Mouse (Mus musculus): ENCODE data around the gene Inip. TPM values are rescaled to one million over a fixed set of nuclear protein-coding genes. Genes with fewer than 3 reads are reported as not detected.
"Not testable (repeated sequence)": the region's sequence is repeated elsewhere in the genome, so short reads cannot be mapped to it uniquely, and the experiment has no call there.

Inip gene
- polyA plus RNA-seq, 1 experiment from 2014 or later, result 48.9 TPM

GRCm38 (mm10) chr4:59793626-59794025 is 7.8 kb downstream of the Inip start:
- H3K9me3 ChIP-seq (replicated peaks); H3K27me3 ChIP-seq (replicated peaks); H3K4me3 ChIP-seq (replicated peaks); H3K4me2 ChIP-seq; H3K36me3 ChIP-seq; H3K27ac ChIP-seq (replicated peaks); H3K4me1 ChIP-seq; ATAC-seq (ENCODE audit: low FRiP score); H3K9ac ChIP-seq (replicated peaks): not testable (repeated sequence)
- WGBS, result 93% methylated on average over 2 of the region's 2 CpGs

GRCm38 (mm10) chr4:59789015-59789414 is 12.4 kb downstream of the Inip start:
- Histone ChIP-seq H3K4me2 (no peak overlapping the region), H3K4me3 (replicated peaks) (no peak overlapping the region), H3K9ac (replicated peaks) (no peak overlapping the region)

GRCm38 (mm10) chr4:59787126-59787525 is 14.3 kb downstream of the Inip start:
- H3K9ac ChIP-seq (replicated peaks), result no peak overlapping the region
- H3K4me1 ChIP-seq, result peaks cover 7% of the 10 kb centered on the region
- H3K4me3 ChIP-seq (replicated peaks), result no peak overlapping the region
- no peaks in the 10 kb centered on the region for H3K9me3 ChIP-seq (replicated peaks)
- no peak for ATAC-seq (ENCODE audit: low FRiP score)
- 67% methylated on average over 6 of the region's 6 CpGs for WGBS
- no peaks in the 10 kb centered on the region for H3K36me3 ChIP-seq
- no peak overlapping the region for H3K27ac ChIP-seq (replicated peaks)
- no peaks in the 10 kb centered on the region for H3K27me3 ChIP-seq (replicated peaks)
- H3K4me2 ChIP-seq, result no peak overlapping the region

More at GRCm38 (mm10) chr4:59789015-59789414, 12.4 kb downstream of the Inip start:
- Histone ChIP-seq H3K9me3 (replicated peaks) (no peaks in the 10 kb centered on the region), H3K27me3 (replicated peaks) (no peaks in the 10 kb centered on the region), H3K36me3 (no peaks in the 10 kb centered on the region), H3K27ac (replicated peaks) (no peak overlapping the region), H3K4me1 (no peaks in the 10 kb centered on the region)
- no peak for ATAC-seq (ENCODE audit: low FRiP score)

- no peaks in the 10 kb centered on the region for H3K27me3 ChIP-seq (replicated peaks)
- no peak overlapping the region for H3K4me2 ChIP-seq
- no peak overlapping the region for H3K4me3 ChIP-seq (replicated peaks)
- H3K9me3 ChIP-seq (replicated peaks), result no peaks in the 10 kb centered on the region
- ATAC-seq (ENCODE audit: low FRiP score), result no peak
- H3K27ac ChIP-seq (replicated peaks), result no peak overlapping the region
- peaks cover 9% of the 10 kb centered on the region for H3K4me1 ChIP-seq
- H3K9ac ChIP-seq (replicated peaks), result no peak overlapping the region
- 0% methylated on average over 7 of the region's 7 CpGs for WGBS
- no peaks in the 10 kb centered on the region for H3K36me3 ChIP-seq
Measured at GRCm38 (mm10) chr4:59786661-59787060, 14.7 kb downstream of the Inip start.

GRCm38 (mm10) chr4:59785412-59785811 is 16.0 kb downstream of the Inip start:
- Histone ChIP-seq H3K27me3 (replicated peaks) (no peaks in the 10 kb centered on the region), H3K36me3 (no peaks in the 10 kb centered on the region), H3K4me1 (peaks cover 11% of the 10 kb centered on the region), H3K9me3 (replicated peaks) (no peaks in the 10 kb centered on the region), H3K4me2 (no peak overlapping the region), H3K27ac (replicated peaks) (no peak overlapping the region), H3K9ac (replicated peaks) (no peak overlapping the region), H3K4me3 (replicated peaks) (no peak overlapping the region)
- ATAC-seq (ENCODE audit: low FRiP score), result no peak
- 27% methylated on average over 2 of the region's 2 CpGs for whole genome bisulfite sequencing

- peak overlapping the region; percentile 98 for H3K4me3 ChIP-seq (replicated peaks)
- no peaks in the 10 kb centered on the region for H3K36me3 ChIP-seq
- H3K27ac ChIP-seq (replicated peaks), result peak overlapping the region; percentile 79
- H3K9me3 ChIP-seq (replicated peaks), result no peaks in the 10 kb centered on the region
- under 1% methylated on average over 35 of the region's 36 CpGs for WGBS
- H3K4me1 ChIP-seq, result peaks cover 11% of the 10 kb centered on the region
- H3K27me3 ChIP-seq (replicated peaks), result no peaks in the 10 kb centered on the region
- ATAC-seq (ENCODE audit: low FRiP score), result peak; percentile 96
- H3K4me2 ChIP-seq, result peak overlapping the region; percentile 94
- H3K9ac ChIP-seq (replicated peaks), result peak overlapping the region; percentile 76
Measured at GRCm38 (mm10) chr4:59783685-59784279, 17.6 kb downstream of the Inip start.

- peak; percentile 63 for ATAC-seq (ENCODE audit: low FRiP score)
- H3K27me3 ChIP-seq (replicated peaks), result no peaks in the 10 kb centered on the region
- peak overlapping the region; percentile 98 for H3K4me3 ChIP-seq (replicated peaks)
- H3K27ac ChIP-seq (replicated peaks), result peak overlapping the region; percentile 79
- peak overlapping the region; percentile 76 for H3K9ac ChIP-seq (replicated peaks)
- H3K9me3 ChIP-seq (replicated peaks), result no peaks in the 10 kb centered on the region
- H3K4me1 ChIP-seq, result peaks cover 11% of the 10 kb centered on the region
- under 1% methylated on average over 47 of the region's 47 CpGs for WGBS
- peak overlapping the region; percentile 94 for H3K4me2 ChIP-seq
- no peaks in the 10 kb centered on the region for H3K36me3 ChIP-seq
Measured at GRCm38 (mm10) chr4:59782853-59783684, 18.3 kb downstream of the Inip start.

- Histone ChIP-seq H3K36me3 (peaks cover 4% of the 10 kb centered on the region; the same call in 1 of the 2 replicates), H3K27ac (replicated peaks) (no peak overlapping the region), H3K9ac (replicated peaks) (no peak overlapping the region), H3K4me3 (replicated peaks) (no peak overlapping the region), H3K27me3 (replicated peaks) (no peaks in the 10 kb centered on the region), H3K4me1 (peaks cover 11% of the 10 kb centered on the region), H3K4me2 (no peak overlapping the region), H3K9me3 (replicated peaks) (no peaks in the 10 kb centered on the region)
- no peak for ATAC-seq (ENCODE audit: low FRiP score)
- 14% methylated on average over 1 of the region's 1 CpGs for WGBS
Measured at GRCm38 (mm10) chr4:59780568-59780967, 20.8 kb downstream of the Inip start.

- WGBS, result 78% methylated on average over 3 of the region's 3 CpGs
- H3K9me3 ChIP-seq (replicated peaks), result no peaks in the 10 kb centered on the region
- no peak overlapping the region for H3K4me2 ChIP-seq
Measured at GRCm38 (mm10) chr4:59777828-59778227, 23.6 kb downstream of the Inip start.

GRCm38 (mm10) chr4:59772171-59772879 is 29.1 kb downstream of the Inip start:
- Histone ChIP-seq H3K36me3 (peaks cover 29% of the 10 kb centered on the region), H3K9me3 (replicated peaks) (no peaks in the 10 kb centered on the region), H3K27ac (replicated peaks) (no peak overlapping the region), H3K9ac (replicated peaks) (no peak overlapping the region), H3K4me2 (no peak overlapping the region), H3K4me3 (replicated peaks) (no peak overlapping the region), H3K4me1 (no peaks in the 10 kb centered on the region), H3K27me3 (replicated peaks) (no peaks in the 10 kb centered on the region)
- WGBS, result 45% methylated on average over 17 of the region's 17 CpGs
- ATAC-seq (ENCODE audit: low FRiP score), result no peak

More at GRCm38 (mm10) chr4:59777828-59778227, 23.6 kb downstream of the Inip start:
- peaks cover 9% of the 10 kb centered on the region for H3K4me1 ChIP-seq
- no peak overlapping the region for H3K27ac ChIP-seq (replicated peaks)
- no peak overlapping the region for H3K4me3 ChIP-seq (replicated peaks)
- H3K27me3 ChIP-seq (replicated peaks), result no peaks in the 10 kb centered on the region
- no peak overlapping the region for H3K9ac ChIP-seq (replicated peaks)
- H3K36me3 ChIP-seq, result peaks cover 11% of the 10 kb centered on the region
- ATAC-seq (ENCODE audit: low FRiP score), result no peak

- Histone ChIP-seq H3K4me1 (peaks cover 18% of the 10 kb centered on the region), H3K9ac (replicated peaks) (no peak overlapping the region), H3K36me3 (peaks cover 21% of the 10 kb centered on the region), H3K27ac (replicated peaks) (no peak overlapping the region), H3K4me3 (replicated peaks) (no peak overlapping the region), H3K4me2 (no peak overlapping the region), H3K9me3 (replicated peaks) (no peaks in the 10 kb centered on the region), H3K27me3 (replicated peaks) (no peaks in the 10 kb centered on the region)
- no peak for ATAC-seq (ENCODE audit: low FRiP score)
- 95% methylated on average over 2 of the region's 2 CpGs for WGBS
Measured at GRCm38 (mm10) chr4:59767717-59768116, 33.7 kb downstream of the Inip start.

Measured in neural tube, embryonic 15.5 days (tissue).